Mouse (Mus musculus) MN1 (cell line): Measurements from ENCODE around the gene Tm7sf2.
A peak's percentile ranks its signal among the peaks of the same experiment; 100 is the strongest.

ENCODE experiments used
- DNase-seq: peaks from one replicate; pipeline ENCODE4 v3.0.0-alpha.2; 2016; ENCODE audit warnings: low spot score

Tm7sf2 gene

GRCm38 (mm10) chr19:6067724-6068415 is at the start of gene Tm7sf2:
Gene Tm7sf2, minus strand, starts transcription at chr19:6068373.
- peak; percentile 91 for DNase-seq

GRCm38 (mm10) chr19:6117346-6117985 is 49.3 kb upstream of the Tm7sf2 start:
- DNase-seq, result peak; percentile 38

GRCm38 (mm10) chr19:6116113-6116850 is 48.1 kb upstream of the Tm7sf2 start:
- no peak for DNase-seq

- DNase-seq, result no peak
Measured at GRCm38 (mm10) chr19:6113116-6113515, 44.9 kb upstream of the Tm7sf2 start.

GRCm38 (mm10) chr19:6105586-6105985 is 37.4 kb upstream of the Tm7sf2 start, which contains the start of gene Naaladl1:
Gene Naaladl1, plus strand, starts transcription at chr19:6105782.
- DNase-seq, result no peak

- DNase-seq, result peak; percentile 51
Measured at GRCm38 (mm10) chr19:6104476-6104875, 36.3 kb upstream of the Tm7sf2 start.

- no peak for DNase-seq
Measured at GRCm38 (mm10) chr19:6102169-6102853, 34.1 kb upstream of the Tm7sf2 start.

- DNase-seq, result no peak
Measured at GRCm38 (mm10) chr19:6101186-6101585, 33.0 kb upstream of the Tm7sf2 start.

- DNase-seq, result no peak
Measured at GRCm38 (mm10) chr19:6097847-6098246, 29.7 kb upstream of the Tm7sf2 start.

GRCm38 (mm10) chr19:6094119-6094518 is 25.9 kb upstream of the Tm7sf2 start, which contains the start of gene AC131692.1:
Gene AC131692.1, plus strand, starts transcription at chr19:6094419.
- DNase-seq, result no peak

GRCm38 (mm10) chr19:6088841-6089240 is 20.7 kb upstream of the Tm7sf2 start:
- DNase-seq, result no peak

GRCm38 (mm10) chr19:6085417-6085879 is 17.3 kb upstream of the Tm7sf2 start:
- peak; percentile 89 for DNase-seq

- peak; percentile 99 for DNase-seq
Measured at GRCm38 (mm10) chr19:6084478-6085248, 16.5 kb upstream of the Tm7sf2 start, which contains the start of the genes Zfpl1 and Cdca5. Gene Zfpl1, minus strand, starts transcription at chr19:6084956. Gene Cdca5, plus strand, starts transcription at chr19:6084983.

GRCm38 (mm10) chr19:6082156-6082555 is 14.0 kb upstream of the Tm7sf2 start, which contains the start of gene Gm28374:
Gene Gm28374, minus strand, starts transcription at chr19:6082256.
- DNase-seq, result peak; percentile 87

- DNase-seq, result no peak
Measured at GRCm38 (mm10) chr19:6079983-6080480, 11.9 kb upstream of the Tm7sf2 start, which contains the start of gene Tmem262. Gene Tmem262, plus strand, starts transcription at chr19:6080033.

GRCm38 (mm10) chr19:6076564-6077393 is 8.6 kb upstream of the Tm7sf2 start, which contains the start of gene Vps51:
Gene Vps51, minus strand, starts transcription at chr19:6077231.
- DNase-seq, result peak; percentile 92

- DNase-seq, result no peak
Measured at GRCm38 (mm10) chr19:6073889-6074288, 5.7 kb upstream of the Tm7sf2 start.

- no peak for DNase-seq
Measured at GRCm38 (mm10) chr19:6071261-6071660, 3.1 kb upstream of the Tm7sf2 start.

- no peak for DNase-seq
Measured at GRCm38 (mm10) chr19:6070571-6071250, 2.5 kb upstream of the Tm7sf2 start.
